Mouse (Mus musculus) kidney, postnatal 0 days (tissue): Measurements from ENCODE around the gene Prl8a2. TPM values are rescaled to one million over a fixed set of nuclear protein-coding genes. Genes with fewer than 3 reads are reported as not detected.

Source experiments
- ATAC-seq: fragments of 200-750 bp; cut with Nextera tagmentation; replicated peaks from 2 replicates; pipeline ENCODE4 v1.8.0; 2017; ENCODE audit warnings: low read depth, moderate number of reproducible peaks, moderate TSS enrichment, moderate library complexity; ENCODE audit not compliant: low FRiP score
- DNase-seq: peaks from one replicate; pipeline ENCODE4 v3.0.0-alpha.2; 2016; ENCODE audit warnings: low spot score
- H3K27ac ChIP-seq: fragments of 300-500 bp; sonication (generic); 2 replicates; pipeline ENCODE4 v1.5.1; 2014; ENCODE audit warnings: mild to moderate bottlenecking
- H3K27me3 ChIP-seq: fragments of 300-500 bp; sonication (generic); 2 replicates; pipeline ENCODE4 v1.6.1; 2014; ENCODE audit warnings: low read length, mixed read lengths; ENCODE audit not compliant: insufficient read depth
- H3K36me3 ChIP-seq: fragments of 300-500 bp; sonication (generic); 2 replicates; pipeline ENCODE4 v1.6.1; 2014; ENCODE audit warnings: low read length, mixed read lengths; ENCODE audit not compliant: insufficient read depth
- H3K4me1 ChIP-seq: fragments of 300-500 bp; sonication (generic); replicated peaks from 2 replicates; pipeline ENCODE4 v1.6.1; 2014; ENCODE audit warnings: antibody characterized with exemption, low read length, mixed read lengths; ENCODE audit not compliant: insufficient read depth
- H3K4me2 ChIP-seq: fragments of 300-500 bp; sonication (generic); 2 replicates; pipeline ENCODE4 v1.6.1; 2014; ENCODE audit warnings: mild to moderate bottlenecking, low read length, moderate library complexity, mixed read lengths
- H3K4me3 ChIP-seq: fragments of 300-500 bp; sonication (generic); replicated peaks from 2 replicates; pipeline ENCODE4 v1.5.1; 2014; ENCODE audit warnings: low read depth, low read length
- H3K9ac ChIP-seq: fragments of 300-500 bp; sonication (generic); 2 replicates; pipeline ENCODE4 v1.6.1; 2014; ENCODE audit warnings: low read depth, low read length
- H3K9me3 ChIP-seq: fragments of 300-500 bp; sonication (generic); replicated peaks from 2 replicates; pipeline ENCODE4 v1.6.1; 2016; ENCODE audit warnings: low read length, inconsistent platforms, mixed read lengths
- CTCF ChIP-seq: IDR thresholded peaks from 2 replicates; pipeline ENCODE4 v1.5.1; 2016; ENCODE audit warnings: antibody characterized with exemption, low read depth, mild to moderate bottlenecking, moderate library complexity
- WGBS: fragments of 180-500 bp; shearing (Covaris S2); extraction: QIAGEN DNeasy Blood & Tissue Kit; methylation state at CpG from one replicate; pipeline ENCODE4 v1.1.7; 2014; 5-methylcytosine and 5-hydroxymethylcytosine counted together
- polyA plus RNA-seq: library from polyadenylated mRNA; unstranded; fragments of >200 nt; fragmentation: Nextera tagmentation; extraction: Ambion mirVana; gene quantifications from 2 replicates; pipeline ENCODE4 v1.2.1, GENCODE M21; 2015

The Prl8a2 gene
- polyA plus RNA-seq: not detected in 2 replicates

GRCm38 (mm10) chr13:27345373-27345772 is at the start of gene Prl8a2:
TSS of gene Prl8a2 (plus strand) at chr13:27345673.
- no peak within 1 kb of the TSS for H3K4me2 ChIP-seq
- no peak for ATAC-seq
- H3K4me1 ChIP-seq: no peaks in the 10 kb centered on the region
- no peaks in the 10 kb centered on the region for H3K9me3 ChIP-seq
- H3K9ac ChIP-seq: no peak within 1 kb of the TSS
- 66% methylated on average over 2 of the region's 2 CpGs for WGBS
- H3K27ac ChIP-seq: no peak within 1 kb of the TSS
- H3K27me3 ChIP-seq: no peaks in the 10 kb centered on the region
- no peaks in the 10 kb centered on the region for H3K36me3 ChIP-seq
- H3K4me3 ChIP-seq: no peak within 1 kb of the TSS
- no peak for TF ChIP-seq CTCF
- DNase-seq: no peak

- H3K36me3 ChIP-seq: no peaks in the 10 kb centered on the region
- DNase-seq (no peak), ATAC-seq (no peak)
- TF ChIP-seq CTCF: no peak
- no peak within 1 kb of the TSS for H3K9ac ChIP-seq
- no peaks in the 10 kb centered on the region for H3K4me1 ChIP-seq
- WGBS: 76% methylated on average over 7 of the region's 7 CpGs
- no peaks in the 10 kb centered on the region for H3K9me3 ChIP-seq
- no peak within 1 kb of the TSS for H3K4me3 ChIP-seq
- no peak within 1 kb of the TSS for H3K27ac ChIP-seq
- no peaks in the 10 kb centered on the region for H3K27me3 ChIP-seq
- no peak within 1 kb of the TSS for H3K4me2 ChIP-seq
These were observed 32.9 kb upstream of the Prl8a2 start, which contains the start of gene Prl6a1 for GRCm38 (mm10) chr13:27312334-27313225. TSS of gene Prl6a1 (plus strand) at chr13:27312627.

- WGBS: 100% methylated on average over 1 of the region's 1 CpGs
- Histone ChIP-seq H3K9ac (no peak overlapping the region), H3K4me2 (no peak overlapping the region), H3K27me3 (no peaks in the 10 kb centered on the region), H3K27ac (no peak overlapping the region), H3K4me3 (no peak overlapping the region), H3K9me3 (no peaks in the 10 kb centered on the region), H3K4me1 (no peaks in the 10 kb centered on the region), H3K36me3 (no peaks in the 10 kb centered on the region)
- no peak for TF ChIP-seq CTCF
- DNase-seq (no peak), ATAC-seq (no peak)
These were observed 10.5 kb upstream of the Prl8a2 start for GRCm38 (mm10) chr13:27334989-27335388.

GRCm38 (mm10) chr13:27342733-27343275 is 2.7 kb upstream of the Prl8a2 start:
- WGBS: 75% methylated on average over 3 of the region's 3 CpGs
- H3K4me2 ChIP-seq: no peak overlapping the region
- no peak overlapping the region for H3K27ac ChIP-seq
- no peaks in the 10 kb centered on the region for H3K27me3 ChIP-seq
- H3K4me3 ChIP-seq: no peak overlapping the region
- H3K9me3 ChIP-seq: no peaks in the 10 kb centered on the region
- H3K36me3 ChIP-seq: no peaks in the 10 kb centered on the region
- TF ChIP-seq CTCF: no peak
- no peaks in the 10 kb centered on the region for H3K4me1 ChIP-seq
- H3K9ac ChIP-seq: no peak overlapping the region
- DNase-seq (no peak), ATAC-seq (no peak)

- TF ChIP-seq CTCF: no peak
- Histone ChIP-seq H3K4me3 (no peak within 1 kb of the TSS), H3K27me3 (no peaks in the 10 kb centered on the region), H3K9me3 (no peaks in the 10 kb centered on the region), H3K9ac (no peak within 1 kb of the TSS), H3K4me1 (no peaks in the 10 kb centered on the region), H3K4me2 (no peak within 1 kb of the TSS), H3K36me3 (no peaks in the 10 kb centered on the region), H3K27ac (no peak within 1 kb of the TSS)
- DNase-seq (no peak), ATAC-seq (no peak)
- WGBS: 74% methylated on average over 6 of the region's 6 CpGs
These were observed 45.3 kb downstream of the Prl8a2 start, which contains the start of gene Prl2b1 for GRCm38 (mm10) chr13:27390746-27391145. TSS of gene Prl2b1 (minus strand) at chr13:27390846.

- no peak for TF ChIP-seq CTCF
- Histone ChIP-seq H3K9me3 (no peaks in the 10 kb centered on the region), H3K4me2 (no peak overlapping the region), H3K27ac (no peak overlapping the region), H3K4me3 (no peak overlapping the region), H3K27me3 (no peaks in the 10 kb centered on the region), H3K9ac (no peak overlapping the region), H3K36me3 (no peaks in the 10 kb centered on the region), H3K4me1 (no peaks in the 10 kb centered on the region)
- ATAC-seq (no peak), DNase-seq (no peak)
- WGBS: 93% methylated on average over 7 of the region's 7 CpGs
These were observed 53.7 kb downstream of the Prl8a2 start for GRCm38 (mm10) chr13:27399061-27399724.

Other genes starting within 250 kb of the Prl8a2 start
- gene Prl3d2, start 224.0 kb upstream of the Prl8a2 start, polyA plus RNA-seq: not detected in 2 replicates
- not detected in 2 replicates for gene Prl3d3, start 188.9 kb upstream of the Prl8a2 start, polyA plus RNA-seq
- not detected in 2 replicates for gene Prl3c1, start 149.0 kb upstream of the Prl8a2 start, polyA plus RNA-seq
- gene Prl3b1, start 103.8 kb upstream of the Prl8a2 start, polyA plus RNA-seq: not detected in 2 replicates
- gene Prl3a1, start 86.2 kb upstream of the Prl8a2 start, polyA plus RNA-seq: not detected in 2 replicates
- gene Prl6a1, start 33.0 kb upstream of the Prl8a2 start, polyA plus RNA-seq: not detected in 2 replicates
- gene Prl2b1, start 45.2 kb downstream of the Prl8a2 start, polyA plus RNA-seq: not detected in 2 replicates
- gene Prl8a6, start 93.0 kb downstream of the Prl8a2 start, polyA plus RNA-seq: not detected in 2 replicates
- gene Prl8a8, start 167.5 kb downstream of the Prl8a2 start, polyA plus RNA-seq: not detected in 2 replicates
- gene Prl8a9, start 218.9 kb downstream of the Prl8a2 start, polyA plus RNA-seq: not detected in 2 replicates
- gene Prl8a1, start 236.5 kb downstream of the Prl8a2 start, polyA plus RNA-seq: not detected in 2 replicates